Mouse (Mus musculus): ENCODE measurements around the gene Zdhhc6. TPM values are rescaled to one million over a fixed set of nuclear protein-coding genes. Genes with fewer than 3 reads are reported as not detected.

Gene Zdhhc6
- polyA plus RNA-seq, 1 experiment, result 10.8 TPM

DNA sequence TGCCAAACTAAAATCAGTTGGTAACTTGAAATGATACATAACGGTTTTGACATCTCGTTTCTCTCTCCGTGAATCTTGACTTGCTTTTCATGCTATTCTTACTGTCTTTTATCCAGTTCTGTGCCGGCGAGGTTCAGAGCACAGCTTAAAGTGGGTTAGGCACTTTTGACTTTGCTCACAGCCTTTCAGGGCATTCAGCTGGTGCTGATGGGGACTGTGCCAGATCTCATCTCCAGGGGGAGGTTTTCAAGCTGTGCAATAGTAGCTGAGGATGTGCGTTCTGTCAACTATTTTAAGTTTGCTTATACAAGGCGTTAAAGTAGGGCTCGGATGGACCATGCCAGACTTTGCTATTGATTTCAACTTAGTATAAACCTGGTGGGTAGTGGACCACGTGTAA is 21.2 kb upstream of the Zdhhc6 start:
- WGBS, result 77% methylated on average over 9 of the region's 9 CpGs
- TF ChIP-seq POLR2A (IDR thresholded peaks at IDR 0.05; ENCODE audit: borderline replicate concordance, extremely low read depth, low read depth, low read length) (no peak), CTCF (IDR thresholded peaks at IDR 0.05; ENCODE audit: insufficient read depth, low read length) (no peak)
- no peak overlapping the region for H3K4me3 ChIP-seq (replicated peaks; ENCODE audit: extremely low read depth, low read depth, low read length)
- no peaks in the 10 kb centered on the region; the same call in 1 of the 2 replicates for H3K4me1 ChIP-seq (ENCODE audit: control insufficient read depth, insufficient read depth, low read length)
- no peak for DNase-seq

DNA sequence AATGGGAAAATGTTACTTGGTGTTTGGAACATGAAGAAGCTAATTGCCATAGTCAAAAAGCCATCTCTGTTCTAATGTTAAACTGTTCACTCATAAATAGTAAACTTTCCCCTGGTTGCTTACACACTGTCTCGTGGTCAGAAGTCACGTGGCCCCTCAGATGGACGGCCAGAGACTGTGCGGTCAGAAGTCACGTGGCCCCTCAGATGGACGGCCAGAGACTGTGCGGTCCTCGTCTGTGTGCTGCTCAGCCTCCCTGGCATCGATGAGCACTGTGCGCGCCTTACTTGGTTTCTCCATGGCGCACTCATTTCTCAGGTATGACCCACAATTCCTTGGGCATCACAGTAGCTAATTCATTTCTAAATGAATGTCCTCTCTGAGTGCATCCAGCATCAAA is 20.6 kb upstream of the Zdhhc6 start:
- H3K4me3 ChIP-seq (replicated peaks; ENCODE audit: extremely low read depth, low read depth, low read length), result no peak overlapping the region
- no peak for DNase-seq
- no peak for TF ChIP-seq POLR2A (IDR thresholded peaks at IDR 0.05; ENCODE audit: borderline replicate concordance, extremely low read depth, low read depth, low read length)
- 73% methylated on average over 12 of the region's 12 CpGs for WGBS
- H3K4me1 ChIP-seq (ENCODE audit: control insufficient read depth, insufficient read depth, low read length), result no peaks in the 10 kb centered on the region; the same call in 1 of the 2 replicates

DNA sequence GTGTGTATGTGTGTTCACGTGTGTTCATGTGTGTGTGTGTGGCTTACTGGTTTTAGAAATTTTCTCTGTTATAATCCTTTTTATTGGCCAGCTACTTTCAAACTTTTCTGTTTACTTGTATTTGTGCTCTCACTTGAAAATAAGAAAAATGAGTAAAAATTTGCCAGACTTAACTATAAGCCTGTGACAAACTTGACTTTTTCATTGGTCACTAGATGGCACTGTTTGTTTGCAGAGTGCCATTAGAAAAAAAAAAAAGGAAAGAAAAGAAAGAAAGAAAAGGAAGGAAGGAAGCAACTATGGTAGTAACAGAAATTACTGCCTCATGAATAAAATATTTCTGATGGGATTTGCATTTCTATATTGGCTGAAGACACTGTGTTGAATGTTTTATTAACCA is 20.0 kb upstream of the Zdhhc6 start:
- no peak for DNase-seq

DNA sequence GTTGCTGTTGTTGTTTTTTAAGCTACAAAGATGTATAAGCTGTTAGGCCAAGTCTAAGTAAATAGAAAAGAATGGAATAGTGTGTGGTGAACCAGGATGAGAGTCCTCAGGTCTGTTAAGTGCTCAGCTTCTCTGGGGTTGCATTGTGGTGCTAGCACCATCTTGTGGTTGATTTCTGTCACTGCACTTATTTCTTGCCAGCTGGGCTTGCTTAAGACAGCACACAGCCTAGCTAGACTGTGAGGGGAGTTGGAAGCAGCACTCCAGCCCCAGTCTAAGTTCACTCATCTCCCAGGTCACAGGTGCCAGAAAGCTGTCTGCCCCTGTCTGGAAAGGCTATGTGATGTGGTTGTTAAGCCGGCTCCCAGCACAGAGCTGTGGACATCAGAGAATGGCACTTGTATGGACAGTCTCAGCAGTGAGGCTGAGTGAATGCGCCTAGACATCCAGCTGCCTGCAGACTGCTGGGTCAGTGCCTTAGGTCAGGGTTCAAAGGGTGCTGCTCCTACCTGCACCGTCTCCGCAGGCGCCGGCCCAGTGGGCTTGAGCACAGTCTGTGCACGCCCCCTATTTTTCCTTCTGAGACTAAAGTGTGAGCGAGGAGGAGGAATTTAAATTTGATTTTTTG is 16.9 kb upstream of the Zdhhc6 start:
- peak; percentile 74 for TF ChIP-seq CTCF (IDR thresholded peaks at IDR 0.05; ENCODE audit: insufficient read depth, low read length)
- TF ChIP-seq POLR2A (IDR thresholded peaks at IDR 0.05; ENCODE audit: borderline replicate concordance, extremely low read depth, low read depth, low read length), result no peak
- WGBS, result 91% methylated on average over 8 of the region's 8 CpGs
- DNase-seq, result peak; percentile 52

More for the DNA sequence above, 20.0 kb upstream of the Zdhhc6 start:
- no peak for TF ChIP-seq POLR2A (IDR thresholded peaks at IDR 0.05; ENCODE audit: borderline replicate concordance, extremely low read depth, low read depth, low read length)
- no peak for TF ChIP-seq CTCF (IDR thresholded peaks at IDR 0.05; ENCODE audit: insufficient read depth, low read length)
- WGBS, result 84% methylated on average over 1 of the region's 1 CpGs
- Histone ChIP-seq H3K4me3 (replicated peaks; ENCODE audit: extremely low read depth, low read depth, low read length) (no peak overlapping the region), H3K4me1 (ENCODE audit: control insufficient read depth, insufficient read depth, low read length) (no peaks in the 10 kb centered on the region; the same call in 1 of the 2 replicates)

DNA sequence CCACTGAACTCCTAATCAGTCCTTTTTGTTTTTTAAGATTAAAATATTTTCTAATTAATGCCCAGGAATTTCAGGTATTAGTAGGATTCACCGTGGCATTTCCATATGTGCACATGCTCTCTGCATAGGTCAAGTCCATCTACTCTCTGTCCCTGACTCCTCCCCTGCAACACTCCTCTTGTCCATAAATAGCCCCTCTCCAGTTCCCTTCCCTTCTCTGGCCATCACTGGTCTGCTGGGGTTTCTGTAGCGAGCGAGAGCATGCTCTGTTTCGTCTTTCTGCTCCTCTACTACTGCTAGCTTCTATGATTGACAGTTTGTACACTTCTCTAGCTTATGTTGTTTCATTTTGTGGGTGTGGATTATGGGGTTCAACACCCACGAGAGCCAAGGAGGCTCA is 15.9 kb upstream of the Zdhhc6 start:
- DNase-seq, result no peak
- TF ChIP-seq CTCF (IDR thresholded peaks at IDR 0.05; ENCODE audit: insufficient read depth, low read length), result no peak
- TF ChIP-seq POLR2A (IDR thresholded peaks at IDR 0.05; ENCODE audit: borderline replicate concordance, extremely low read depth, low read depth, low read length), result no peak
- Histone ChIP-seq H3K4me1 (ENCODE audit: control insufficient read depth, insufficient read depth, low read length) (no peaks in the 10 kb centered on the region; the same call in 1 of the 2 replicates), H3K4me3 (replicated peaks; ENCODE audit: extremely low read depth, low read depth, low read length) (no peak overlapping the region)
- 91% methylated on average over 5 of the region's 5 CpGs for WGBS

More for the DNA sequence above, 16.9 kb upstream of the Zdhhc6 start:
- Histone ChIP-seq H3K4me3 (replicated peaks; ENCODE audit: extremely low read depth, low read depth, low read length) (no peak overlapping the region), H3K4me1 (ENCODE audit: control insufficient read depth, insufficient read depth, low read length) (no peaks in the 10 kb centered on the region; the same call in 1 of the 2 replicates)

DNA sequence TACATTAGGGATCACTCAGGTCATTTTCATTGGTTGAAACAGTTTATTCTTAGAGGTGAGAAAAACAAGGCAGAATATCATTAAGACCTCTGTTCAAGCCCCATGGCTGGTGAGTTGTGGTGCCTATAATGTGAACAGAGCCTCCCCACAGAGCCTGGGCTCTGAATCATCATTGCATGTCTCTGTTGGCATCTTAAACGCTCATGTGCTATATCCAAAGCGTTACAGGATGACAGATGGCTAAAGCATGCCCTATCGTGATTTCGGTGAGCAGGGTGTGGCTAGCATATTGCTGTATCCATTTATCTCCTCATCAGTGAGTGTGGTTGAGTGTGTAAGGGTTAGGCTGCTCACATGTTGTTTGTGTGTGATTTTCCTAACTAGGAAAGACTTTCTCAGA is 11.7 kb upstream of the Zdhhc6 start:
- Histone ChIP-seq H3K4me1 (ENCODE audit: control insufficient read depth, insufficient read depth, low read length) (no peaks in the 10 kb centered on the region), H3K4me3 (replicated peaks; ENCODE audit: extremely low read depth, low read depth, low read length) (no peak overlapping the region)
- TF ChIP-seq POLR2A (IDR thresholded peaks at IDR 0.05; ENCODE audit: borderline replicate concordance, extremely low read depth, low read depth, low read length) (no peak), CTCF (IDR thresholded peaks at IDR 0.05; ENCODE audit: insufficient read depth, low read length) (no peak)
- 80% methylated on average over 4 of the region's 4 CpGs for WGBS
- DNase-seq, result no peak

DNA sequence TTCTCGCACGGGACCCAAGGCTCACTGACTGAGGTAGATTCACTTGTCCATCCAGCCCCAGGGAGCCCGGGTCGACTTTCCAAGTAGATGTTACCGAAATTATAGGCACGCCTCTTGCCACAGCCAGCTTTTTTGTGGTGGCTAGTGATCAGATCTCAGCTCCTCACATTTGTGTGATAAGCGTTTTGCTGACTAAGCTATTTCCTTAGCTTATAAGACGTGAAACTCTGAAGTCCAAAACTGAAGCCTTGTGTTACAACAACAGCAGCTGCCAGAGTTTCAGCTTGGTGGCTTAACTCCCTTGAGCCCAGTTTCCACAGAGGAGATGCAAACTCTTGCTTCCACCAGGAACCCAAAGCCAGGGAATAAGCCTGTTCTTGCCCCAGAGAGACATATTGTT is 6.8 kb upstream of the Zdhhc6 start:
- no peaks in the 10 kb centered on the region for H3K4me1 ChIP-seq (ENCODE audit: control insufficient read depth, insufficient read depth, low read length)
- 93% methylated on average over 8 of the region's 8 CpGs for WGBS
- TF ChIP-seq CTCF (IDR thresholded peaks at IDR 0.05; ENCODE audit: insufficient read depth, low read length) (no peak), POLR2A (IDR thresholded peaks at IDR 0.05; ENCODE audit: borderline replicate concordance, extremely low read depth, low read depth, low read length) (no peak)
- no peak for DNase-seq
- no peak overlapping the region for H3K4me3 ChIP-seq (replicated peaks; ENCODE audit: extremely low read depth, low read depth, low read length)

DNA sequence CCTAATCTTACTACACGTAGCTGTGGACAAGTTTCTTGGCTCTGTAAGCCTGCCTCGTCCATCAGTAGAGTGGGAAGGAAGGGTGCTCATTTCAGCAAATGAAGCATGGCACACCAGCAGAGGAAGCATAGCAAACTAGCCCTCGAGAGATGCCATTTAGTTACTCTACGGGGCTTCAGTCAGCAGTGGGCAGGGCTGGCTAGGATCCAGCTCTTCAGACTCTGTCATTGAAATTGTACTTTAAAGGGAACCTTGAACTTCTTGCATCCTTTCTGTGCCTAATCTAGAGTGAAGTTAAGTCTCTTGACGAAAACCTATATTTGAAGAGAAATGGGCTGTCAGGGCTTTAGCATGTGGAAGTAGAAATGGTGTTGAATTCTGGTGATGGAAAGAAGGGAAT is 3.7 kb upstream of the Zdhhc6 start:
- Histone ChIP-seq H3K4me1 (ENCODE audit: control insufficient read depth, insufficient read depth, low read length) (peaks cover 3% of the 10 kb centered on the region; the same call in 1 of the 2 replicates), H3K4me3 (replicated peaks; ENCODE audit: extremely low read depth, low read depth, low read length) (no peak overlapping the region)
- TF ChIP-seq CTCF (IDR thresholded peaks at IDR 0.05; ENCODE audit: insufficient read depth, low read length) (no peak), POLR2A (IDR thresholded peaks at IDR 0.05; ENCODE audit: borderline replicate concordance, extremely low read depth, low read depth, low read length) (no peak)
- no peak for DNase-seq
- WGBS, result 66% methylated on average over 5 of the region's 5 CpGs

DNA sequence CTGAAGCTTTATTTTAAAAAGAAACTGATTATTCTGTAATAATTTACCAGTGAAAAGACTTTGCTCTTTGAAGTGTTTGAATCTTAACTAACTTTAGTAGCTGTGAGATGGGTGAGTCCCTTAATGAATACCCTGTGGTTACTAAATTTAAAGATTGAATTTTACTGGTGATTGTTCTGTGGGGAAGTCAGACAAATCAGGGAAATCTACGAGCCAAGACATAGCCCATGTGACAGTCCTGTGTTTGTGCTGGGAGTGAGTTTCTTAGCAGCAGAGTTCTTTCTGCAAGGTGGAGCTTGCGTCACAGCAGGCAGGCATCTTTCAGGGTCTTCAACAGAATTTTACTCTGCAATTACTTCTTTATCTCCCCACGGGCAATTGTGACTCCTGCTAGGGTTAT is 3.2 kb upstream of the Zdhhc6 start:
- WGBS, result 70% methylated on average over 3 of the region's 3 CpGs
- no peak overlapping the region for H3K4me3 ChIP-seq (replicated peaks; ENCODE audit: extremely low read depth, low read depth, low read length)

DNA sequence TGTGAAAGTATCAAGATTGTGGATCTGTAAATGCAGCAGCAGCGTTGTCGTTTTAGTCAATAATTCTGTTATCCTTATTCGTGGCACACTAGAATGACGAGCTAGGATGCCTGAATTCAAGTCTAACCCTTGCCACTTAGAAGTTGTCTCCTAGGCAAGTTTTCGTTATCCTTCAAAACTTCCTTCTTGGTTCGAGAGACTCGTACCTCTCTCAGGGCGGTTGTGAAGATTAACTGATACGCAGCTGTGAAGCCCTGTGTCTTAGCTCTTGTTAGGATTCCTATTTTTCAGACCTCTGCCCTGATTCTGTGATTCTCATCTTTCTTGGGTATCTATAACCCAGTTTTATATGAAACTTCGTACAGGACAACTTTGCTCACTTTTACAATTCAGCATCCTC is 1.1 kb upstream of the Zdhhc6 start:
- no peak for TF ChIP-seq POLR2A (IDR thresholded peaks at IDR 0.05; ENCODE audit: borderline replicate concordance, extremely low read depth, low read depth, low read length)
- TF ChIP-seq CTCF (IDR thresholded peaks at IDR 0.05; ENCODE audit: insufficient read depth, low read length), result no peak
- Histone ChIP-seq H3K4me3 (replicated peaks; ENCODE audit: extremely low read depth, low read depth, low read length) (peak overlapping the region; percentile 5), H3K4me1 (ENCODE audit: control insufficient read depth, insufficient read depth, low read length) (peaks cover 3% of the 10 kb centered on the region; the same call in 1 of the 2 replicates)
- WGBS, result 32% methylated on average over 10 of the region's 10 CpGs
- no peak for DNase-seq

More for the DNA sequence above, 3.2 kb upstream of the Zdhhc6 start:
- DNase-seq, result no peak
- H3K4me1 ChIP-seq (ENCODE audit: control insufficient read depth, insufficient read depth, low read length), result peaks cover 3% of the 10 kb centered on the region; the same call in 1 of the 2 replicates
- no peak for TF ChIP-seq CTCF (IDR thresholded peaks at IDR 0.05; ENCODE audit: insufficient read depth, low read length)
- TF ChIP-seq POLR2A (IDR thresholded peaks at IDR 0.05; ENCODE audit: borderline replicate concordance, extremely low read depth, low read depth, low read length), result no peak

Data from lung, adult 2 months (tissue).